Mouse (Mus musculus) mammary gland, adult 2 months (tissue): Measurements from ENCODE around the gene Olfr1512. TPM values are rescaled to one million over a fixed set of nuclear protein-coding genes. Genes with fewer than 3 reads are reported as not detected.

ENCODE experiments used
- polyA plus RNA-seq: library from polyadenylated mRNA; depleted of rRNA; stranded (reverse); fragments of >200 nt; gene quantifications from 2 replicates; pipeline ENCODE4 v1.2.3, GENCODE M21; 2012; ENCODE audit warnings: low replicate concordance; rRNA removed

Olfr1512 gene
- polyA plus RNA-seq = not detected in 2 replicates

DNA sequence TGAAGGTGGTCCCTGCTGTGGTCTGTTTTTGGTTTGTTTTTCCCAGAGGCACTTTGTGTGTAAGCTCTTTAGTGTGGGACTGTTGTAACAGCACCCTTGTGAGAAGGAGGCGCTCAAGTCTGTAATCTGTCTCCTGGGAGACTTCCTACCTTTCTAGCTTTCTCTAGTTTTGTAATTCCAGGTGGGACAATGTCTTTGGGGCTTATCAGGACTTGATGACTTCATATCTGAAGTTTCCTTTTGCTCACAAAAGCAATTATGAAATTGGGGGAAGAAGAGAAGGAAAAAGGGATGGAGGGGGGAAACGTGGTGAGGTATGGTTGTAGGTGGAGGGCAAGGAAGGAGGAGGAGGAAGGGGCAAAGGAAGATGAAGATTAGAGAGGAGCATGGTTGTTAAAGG is at the start of gene Olfr1512:
Olfr1512 (minus strand) TSS at position 101 of the 400 bp plus-strand sequence.

DNA sequence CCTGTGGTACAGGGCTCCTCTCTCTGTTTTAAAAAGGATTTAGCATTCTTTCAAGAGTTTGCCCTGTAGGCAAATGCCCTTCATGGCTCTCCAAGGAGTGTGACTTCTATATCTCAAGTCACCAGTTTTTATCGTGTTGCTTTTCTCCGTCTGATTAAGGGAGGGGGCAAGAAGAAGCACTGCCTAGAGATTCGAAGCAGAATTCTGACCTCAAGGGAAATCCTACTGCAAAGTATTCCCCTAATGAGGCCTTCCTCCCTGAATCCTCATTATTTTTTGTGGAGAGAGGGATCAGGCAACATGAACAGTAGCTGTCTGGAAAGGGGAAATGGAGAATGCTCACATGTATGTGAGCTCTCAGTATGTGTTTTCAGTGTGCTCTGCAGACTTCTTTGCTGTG is 35.3 kb upstream of the Olfr1512 start, which contains the start of gene Olfr1510:
Olfr1510 (minus strand) TSS at position 101 of the 400 bp plus-strand sequence.

DNA sequence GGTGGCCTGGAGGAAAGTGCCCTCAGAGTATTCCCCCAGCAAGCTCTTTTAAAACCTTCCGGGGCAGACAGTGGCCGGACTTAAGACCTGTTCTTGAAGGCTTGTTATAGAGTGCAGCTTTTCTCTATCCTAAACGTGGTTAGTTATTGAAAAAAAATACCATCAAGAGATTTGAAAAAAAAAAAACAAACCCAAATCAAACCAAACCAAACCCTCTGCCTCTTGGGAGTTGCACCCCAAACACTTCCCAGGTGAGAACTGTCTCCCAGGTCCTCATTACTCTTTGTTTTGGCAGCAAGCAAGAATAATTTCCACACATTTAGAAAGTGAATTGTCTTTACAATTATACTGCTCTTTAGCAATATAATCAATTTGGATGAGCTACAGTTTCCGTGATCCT is 18.3 kb upstream of the Olfr1512 start, which contains the start of gene Olfr1511:
Olfr1511 (minus strand) TSS at position 101 of the 400 bp plus-strand sequence.

DNA sequence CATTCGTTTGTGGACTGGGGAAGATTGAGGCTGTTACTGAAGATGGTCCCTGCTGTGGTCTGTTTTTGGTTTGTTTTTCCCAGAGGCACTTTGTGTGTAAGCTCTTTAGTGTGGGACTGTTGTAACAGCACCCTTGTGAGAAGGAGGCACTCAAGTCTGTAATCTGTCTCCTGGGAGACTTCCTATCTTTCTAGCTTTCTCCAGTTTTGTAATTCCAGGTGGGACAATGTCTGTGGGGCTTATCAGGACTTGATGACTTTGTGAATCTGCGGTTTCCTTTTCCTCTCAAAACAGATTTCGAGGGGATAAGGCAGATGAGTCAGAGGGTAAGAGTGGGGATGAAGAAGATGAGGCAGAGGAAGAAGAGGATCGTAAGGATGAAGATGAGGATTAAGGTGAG is 22.7 kb downstream of the Olfr1512 start, which contains the start of gene Olfr1513:
Olfr1513 (minus strand) TSS at position 101 of the 400 bp plus-strand sequence.

DNA sequence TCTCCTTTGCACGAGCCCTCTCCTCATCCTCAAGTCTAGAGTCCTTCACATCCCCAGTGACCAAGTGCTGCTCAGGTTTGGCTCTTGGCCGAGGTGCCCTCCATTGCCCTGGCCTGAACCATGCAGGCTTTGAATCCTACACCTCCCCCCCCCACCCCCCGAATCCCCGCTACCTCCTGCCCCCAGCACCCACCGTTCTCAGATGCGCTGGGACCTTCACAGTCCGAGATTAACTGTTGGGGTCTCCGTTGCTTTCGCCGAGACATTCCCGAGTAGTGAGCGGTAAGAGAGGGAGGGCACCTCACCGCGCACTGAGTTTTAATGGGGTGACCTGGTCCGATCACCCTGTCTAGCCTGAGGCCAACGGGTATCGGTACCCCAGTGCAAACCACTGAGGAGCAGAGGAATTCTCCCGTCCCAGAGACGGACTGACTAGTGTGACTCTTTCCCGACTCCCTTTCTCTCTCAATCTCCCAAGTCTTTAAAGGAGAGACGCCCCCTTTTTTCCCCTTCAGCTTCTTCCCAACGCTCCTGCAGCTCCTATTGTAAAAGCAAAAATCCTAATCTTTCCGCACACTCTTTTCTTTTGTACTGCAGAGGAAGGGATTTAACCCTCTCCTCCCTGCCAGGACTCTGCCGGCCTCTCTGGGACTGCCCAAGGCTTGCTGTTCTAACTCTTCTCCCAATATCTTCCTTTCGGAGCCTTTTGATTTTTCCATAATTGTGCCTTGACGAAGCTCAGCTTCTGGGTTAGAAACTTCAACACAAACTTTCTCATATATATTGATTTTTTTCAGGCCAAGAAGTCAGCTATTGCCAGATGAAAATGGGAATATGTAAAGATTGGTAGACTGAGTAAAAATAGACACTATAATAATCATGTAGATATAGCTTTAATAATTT is 50.8 kb downstream of the Olfr1512 start, which contains the start of gene Sall2:
Sall2 (minus strand) TSS at position 853 of the 903 bp plus-strand sequence.

Other genes with a start within 250 kb of the Olfr1512 start
- 4.9 and 9.8 TPM in 2 replicates for gene Supt16, start 181.8 kb downstream of the Olfr1512 start, polyA plus RNA-seq
- gene Chd8, start 121.4 kb downstream of the Olfr1512 start, polyA plus RNA-seq = 31.7 and 45.7 TPM in 2 replicates
- gene Tox4, start 100.0 kb downstream of the Olfr1512 start, polyA plus RNA-seq = 25.6 and 62.8 TPM in 2 replicates
- gene Rab2b, start 99.6 kb downstream of the Olfr1512 start, polyA plus RNA-seq = 6.8 and 19.0 TPM in 2 replicates
- 25.3 and 28.7 TPM in 2 replicates for gene Mettl3, start 74.0 kb downstream of the Olfr1512 start, polyA plus RNA-seq
- 5.8 and 6.0 TPM in 2 replicates for gene Sall2, start 50.4 kb downstream of the Olfr1512 start, polyA plus RNA-seq
- gene Olfr1513, start 22.8 kb downstream of the Olfr1512 start, polyA plus RNA-seq = not detected in 2 replicates
- gene Olfr1511, start 18.2 kb upstream of the Olfr1512 start, polyA plus RNA-seq = not detected in 2 replicates
- gene Olfr1510, start 35.2 kb upstream of the Olfr1512 start, polyA plus RNA-seq = not detected in 2 replicates
- gene Olfr1509, start 63.8 kb upstream of the Olfr1512 start, polyA plus RNA-seq = not detected in 2 replicates
- not detected in 2 replicates for gene Olfr1508, start 88.3 kb upstream of the Olfr1512 start, polyA plus RNA-seq
- not detected in 2 replicates for gene Olfr1507, start 116.6 kb upstream of the Olfr1512 start, polyA plus RNA-seq